Mouse (Mus musculus): ENCODE measurements at regions not wholly inside any gene's neighbourhood (a gene's known extent, or its start where the extent isn't known, plus 50 kb on each side); places are given as distances from the start of the nearest gene placed in this dataset.
A peak's percentile ranks its signal among the peaks of the same experiment; 100 is the strongest.

DNA sequence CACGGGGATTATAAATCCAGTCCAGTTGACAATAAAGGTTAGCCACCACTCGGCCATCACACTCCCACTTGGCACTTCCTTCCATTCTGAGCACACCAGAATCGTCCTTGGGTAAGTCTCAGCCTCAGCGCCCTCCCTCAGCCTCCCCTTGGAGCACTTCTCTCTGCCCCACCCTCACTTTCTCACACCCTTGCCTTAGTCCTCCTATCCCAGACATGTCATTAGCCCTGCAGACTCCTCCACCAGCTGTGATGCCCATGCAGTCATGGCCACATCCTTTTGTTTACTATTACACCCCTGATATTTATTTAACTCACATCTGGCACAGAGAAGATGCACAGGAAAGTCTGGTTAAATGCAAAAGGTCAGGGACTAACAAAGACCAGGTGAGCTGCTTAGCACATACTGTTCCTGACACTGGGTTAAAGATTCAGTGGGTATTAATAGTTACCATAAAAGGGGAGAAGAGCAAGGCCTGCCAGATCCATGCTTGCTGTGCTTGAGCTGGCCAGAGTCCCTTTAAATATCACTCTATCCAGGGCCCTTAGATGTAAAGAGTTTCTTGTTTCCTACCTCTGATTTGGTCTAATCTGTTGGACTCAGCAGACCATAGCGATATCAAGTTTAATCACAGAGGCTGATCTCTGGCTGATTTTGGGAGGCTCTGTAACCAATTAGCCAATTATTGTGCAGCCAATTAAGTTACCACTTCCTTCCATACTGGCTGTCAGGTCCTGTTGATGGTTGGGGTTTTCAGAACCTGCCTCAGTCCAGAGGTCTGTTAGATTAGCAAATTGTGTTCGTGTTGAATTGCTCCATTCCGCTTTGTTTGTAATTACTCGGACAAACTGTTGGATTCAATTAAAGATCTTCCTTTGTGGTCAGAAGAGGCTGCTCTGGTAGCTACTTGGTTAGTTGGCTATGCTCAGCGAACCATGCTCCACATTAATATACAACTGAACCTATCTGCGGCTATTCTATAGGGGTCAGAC lies 518.0 kb upstream of the Tmem132c start:
- H3K36me3 ChIP-seq (ENCODE audit: insufficient read depth, low read length), result no peaks in the 10 kb centered on the region
- DNase-seq (ENCODE audit: low spot score) (no peak), ATAC-seq (no peak)
- H3K4me2 ChIP-seq (replicated peaks; ENCODE audit: low read depth, low read length), result no peak overlapping the region
- no peak overlapping the region for H3K9ac ChIP-seq (replicated peaks; ENCODE audit: low read depth)
- no peak overlapping the region for H3K4me3 ChIP-seq (ENCODE audit: low read depth, low read length)
- H3K4me1 ChIP-seq (ENCODE audit: insufficient read depth, low read depth, low read length), result no peaks in the 10 kb centered on the region
- no peaks in the 10 kb centered on the region for H3K9me3 ChIP-seq (ENCODE audit: low read length)
- TF ChIP-seq CTCF (IDR thresholded peaks at IDR 0.05) (no peak), EP300 (IDR thresholded peaks at IDR 0.05) (no peak)
- WGBS, result 62% methylated on average over 10 of the region's 10 CpGs
- H3K27me3 ChIP-seq (replicated peaks; ENCODE audit: insufficient read depth, low read length), result no peaks in the 10 kb centered on the region
- no peak overlapping the region for H3K27ac ChIP-seq (ENCODE audit: low read length)

DNA sequence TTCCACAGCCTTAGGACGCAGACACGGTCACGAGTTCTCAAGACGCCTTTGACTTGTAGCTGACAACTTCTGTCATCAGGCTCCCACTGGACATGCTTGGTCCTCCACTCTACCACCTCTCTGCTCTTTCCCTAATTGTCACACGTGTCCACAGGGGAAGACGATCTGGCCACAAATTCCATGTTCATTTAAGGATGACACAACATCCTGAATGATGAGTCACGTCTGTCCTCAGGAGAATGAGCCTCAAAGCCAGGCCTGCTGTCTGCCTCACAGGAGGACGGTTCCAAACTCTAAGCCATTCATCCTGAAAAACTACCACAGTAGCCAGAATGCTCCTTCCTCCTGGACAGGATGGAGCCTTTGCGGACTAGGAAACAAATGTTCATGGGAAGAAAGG lies 517.3 kb upstream of the Tmem132c start:
- no peak for DNase-seq (ENCODE audit: low spot score)
- H3K4me1 ChIP-seq (ENCODE audit: insufficient read depth, low read depth, low read length), result no peaks in the 10 kb centered on the region
- ATAC-seq, result no peak
- no peaks in the 10 kb centered on the region for H3K9me3 ChIP-seq (ENCODE audit: low read length)
- TF ChIP-seq EP300 (IDR thresholded peaks at IDR 0.05), result no peak
- no peak overlapping the region for H3K4me2 ChIP-seq (replicated peaks; ENCODE audit: low read depth, low read length)
- 74% methylated on average over 9 of the region's 9 CpGs for WGBS
- H3K4me3 ChIP-seq (ENCODE audit: low read depth, low read length), result no peak overlapping the region
- no peaks in the 10 kb centered on the region for H3K27me3 ChIP-seq (replicated peaks; ENCODE audit: insufficient read depth, low read length)
- no peak overlapping the region for H3K9ac ChIP-seq (replicated peaks; ENCODE audit: low read depth)
- no peak overlapping the region for H3K27ac ChIP-seq (ENCODE audit: low read length)
- no peaks in the 10 kb centered on the region for H3K36me3 ChIP-seq (ENCODE audit: insufficient read depth, low read length)

DNA sequence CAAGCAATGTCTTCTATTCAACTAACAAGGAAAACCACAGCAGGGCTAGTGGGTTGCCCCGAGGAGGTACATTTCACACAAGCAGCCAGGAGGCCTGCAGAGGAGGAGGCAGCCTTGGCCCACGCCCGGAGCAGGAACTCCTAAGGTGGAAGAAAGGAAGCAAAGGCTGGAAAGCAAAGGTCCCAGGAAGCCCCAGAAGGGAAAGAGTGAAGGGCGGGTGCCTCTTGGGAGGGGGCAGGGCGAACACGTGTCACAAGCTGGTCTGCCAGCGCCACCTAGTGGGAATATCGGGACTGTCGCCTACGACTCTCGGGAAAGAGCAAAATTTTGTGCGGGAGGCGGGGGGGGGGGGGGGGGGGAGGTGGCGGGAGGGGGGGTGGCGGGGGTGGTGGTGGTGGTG lies 508.1 kb upstream of the Tmem132c start:
- Histone ChIP-seq H3K27ac (ENCODE audit: low read length) (no peak overlapping the region), H3K27me3 (replicated peaks; ENCODE audit: insufficient read depth, low read length) (no peaks in the 10 kb centered on the region), H3K9ac (replicated peaks; ENCODE audit: low read depth) (no peak overlapping the region), H3K4me1 (ENCODE audit: insufficient read depth, low read depth, low read length) (no peaks in the 10 kb centered on the region), H3K4me3 (ENCODE audit: low read depth, low read length) (no peak overlapping the region), H3K36me3 (ENCODE audit: insufficient read depth, low read length) (no peaks in the 10 kb centered on the region), H3K9me3 (ENCODE audit: low read length) (no peaks in the 10 kb centered on the region), H3K4me2 (replicated peaks; ENCODE audit: low read depth, low read length) (0 out of 2 replicates have a peak overlapping the region, but pooled peaks have one; percentile 17)
- WGBS, result 4% methylated on average over 6 of the region's 15 CpGs
- DNase-seq (ENCODE audit: low spot score) (peak; percentile 32), ATAC-seq (no peak)
- TF ChIP-seq CTCF (IDR thresholded peaks at IDR 0.05), result peak; percentile 54
- TF ChIP-seq EP300 (IDR thresholded peaks at IDR 0.05), result no peak

DNA sequence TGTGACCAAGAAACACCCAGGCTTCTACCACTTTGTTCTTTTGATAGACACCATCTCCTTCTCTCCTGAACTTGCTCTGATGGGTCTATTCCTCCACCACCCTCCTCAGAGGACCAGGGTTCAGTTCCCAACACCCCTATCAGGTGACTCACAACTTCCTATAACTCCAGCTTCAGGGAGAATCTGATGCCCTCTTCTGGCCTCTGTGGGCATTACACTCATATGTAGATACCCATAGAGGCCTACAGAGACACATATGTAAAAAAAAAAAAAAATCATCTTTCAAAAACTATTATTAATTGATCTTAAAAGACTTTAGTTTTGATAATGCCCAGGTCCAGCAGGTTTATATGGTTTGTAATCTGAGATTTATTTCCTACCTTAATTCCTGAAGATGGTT lies 505.9 kb upstream of the Tmem132c start:
- Histone ChIP-seq H3K27ac (ENCODE audit: low read length) (no peak overlapping the region), H3K36me3 (ENCODE audit: insufficient read depth, low read length) (no peaks in the 10 kb centered on the region), H3K9me3 (ENCODE audit: low read length) (no peaks in the 10 kb centered on the region), H3K9ac (replicated peaks; ENCODE audit: low read depth) (no peak overlapping the region), H3K27me3 (replicated peaks; ENCODE audit: insufficient read depth, low read length) (no peaks in the 10 kb centered on the region), H3K4me3 (ENCODE audit: low read depth, low read length) (no peak overlapping the region), H3K4me2 (replicated peaks; ENCODE audit: low read depth, low read length) (no peak overlapping the region), H3K4me1 (ENCODE audit: insufficient read depth, low read depth, low read length) (no peaks in the 10 kb centered on the region)
- ATAC-seq (no peak), DNase-seq (ENCODE audit: low spot score) (no peak)
- TF ChIP-seq CTCF (IDR thresholded peaks at IDR 0.05) (no peak), EP300 (IDR thresholded peaks at IDR 0.05) (no peak)

DNA sequence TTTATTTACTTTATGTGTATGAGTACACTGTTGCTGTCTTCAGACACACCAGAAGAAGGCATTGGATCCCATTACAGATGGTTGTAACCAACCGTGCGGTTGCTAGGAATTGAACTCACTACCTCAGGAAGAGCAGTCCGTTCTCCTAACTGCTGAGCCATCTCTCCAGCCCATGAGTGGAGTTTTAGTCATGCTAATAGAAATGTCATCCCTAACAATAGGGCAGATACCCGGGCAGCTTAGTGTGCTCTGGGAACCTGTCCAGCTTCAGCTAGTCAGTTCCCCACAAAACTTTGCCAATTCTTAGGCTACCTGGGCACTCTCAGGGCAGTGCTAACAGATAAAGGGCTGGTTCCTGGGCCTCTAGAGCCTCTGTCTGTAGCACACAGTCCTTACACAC lies 503.9 kb upstream of the Tmem132c start:
- no peak overlapping the region for H3K27ac ChIP-seq (ENCODE audit: low read length)
- no peak overlapping the region for H3K4me3 ChIP-seq (ENCODE audit: low read depth, low read length)
- H3K4me2 ChIP-seq (replicated peaks; ENCODE audit: low read depth, low read length), result no peak overlapping the region
- no peaks in the 10 kb centered on the region for H3K27me3 ChIP-seq (replicated peaks; ENCODE audit: insufficient read depth, low read length)
- no peaks in the 10 kb centered on the region for H3K4me1 ChIP-seq (ENCODE audit: insufficient read depth, low read depth, low read length)
- WGBS, result 78% methylated on average over 4 of the region's 4 CpGs
- ATAC-seq (no peak), DNase-seq (ENCODE audit: low spot score) (no peak)
- H3K36me3 ChIP-seq (ENCODE audit: insufficient read depth, low read length), result no peaks in the 10 kb centered on the region
- no peaks in the 10 kb centered on the region for H3K9me3 ChIP-seq (ENCODE audit: low read length)
- TF ChIP-seq CTCF (IDR thresholded peaks at IDR 0.05) (no peak), EP300 (IDR thresholded peaks at IDR 0.05) (no peak)
- H3K9ac ChIP-seq (replicated peaks; ENCODE audit: low read depth), result no peak overlapping the region

DNA sequence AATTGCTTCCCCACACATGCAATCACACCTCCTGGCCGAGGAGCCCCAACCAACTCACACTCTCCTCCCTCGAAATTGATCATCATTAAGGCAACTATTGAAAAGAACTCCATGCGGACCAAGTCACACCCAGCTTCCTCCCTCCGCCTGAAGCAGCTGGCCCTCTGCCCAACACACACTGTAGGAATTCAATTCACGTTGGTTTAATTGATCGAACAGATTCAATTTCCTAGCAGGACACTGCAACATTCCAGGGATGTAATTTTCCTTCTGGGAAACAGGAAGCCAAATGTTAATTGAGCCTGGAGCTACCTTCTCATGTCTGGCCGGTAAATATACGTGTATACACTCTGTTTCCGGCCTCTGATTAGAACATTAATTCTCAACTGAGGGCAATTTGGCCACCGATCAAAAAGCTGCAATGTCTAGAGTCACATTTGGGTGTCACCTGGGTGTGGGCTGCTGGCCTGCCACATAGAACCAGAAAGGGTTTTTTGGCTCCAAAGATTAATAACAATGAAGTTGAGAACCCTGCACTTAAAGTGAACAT lies 500.7 kb upstream of the Tmem132c start:
- H3K27me3 ChIP-seq (replicated peaks; ENCODE audit: insufficient read depth, low read length), result no peaks in the 10 kb centered on the region
- WGBS, result 53% methylated on average over 10 of the region's 10 CpGs
- H3K9ac ChIP-seq (replicated peaks; ENCODE audit: low read depth), result no peak overlapping the region
- H3K27ac ChIP-seq (ENCODE audit: low read length), result no peak overlapping the region
- no peaks in the 10 kb centered on the region for H3K36me3 ChIP-seq (ENCODE audit: insufficient read depth, low read length)
- DNase-seq (ENCODE audit: low spot score) (no peak), ATAC-seq (no peak)
- no peaks in the 10 kb centered on the region for H3K4me1 ChIP-seq (ENCODE audit: insufficient read depth, low read depth, low read length)
- H3K4me2 ChIP-seq (replicated peaks; ENCODE audit: low read depth, low read length), result no peak overlapping the region
- H3K9me3 ChIP-seq (ENCODE audit: low read length), result no peaks in the 10 kb centered on the region
- TF ChIP-seq EP300 (IDR thresholded peaks at IDR 0.05) (no peak), CTCF (IDR thresholded peaks at IDR 0.05) (no peak)
- H3K4me3 ChIP-seq (ENCODE audit: low read depth, low read length), result no peak overlapping the region
